Mouse (Mus musculus): ENCODE results near the gene Prickle2. TPM values are rescaled to one million over a fixed set of nuclear protein-coding genes. Genes with fewer than 3 reads are reported as not detected.

Prickle2 gene
- total RNA-seq, 2 experiments from 2014 or later = 3.7 to 4.0 TPM

DNA sequence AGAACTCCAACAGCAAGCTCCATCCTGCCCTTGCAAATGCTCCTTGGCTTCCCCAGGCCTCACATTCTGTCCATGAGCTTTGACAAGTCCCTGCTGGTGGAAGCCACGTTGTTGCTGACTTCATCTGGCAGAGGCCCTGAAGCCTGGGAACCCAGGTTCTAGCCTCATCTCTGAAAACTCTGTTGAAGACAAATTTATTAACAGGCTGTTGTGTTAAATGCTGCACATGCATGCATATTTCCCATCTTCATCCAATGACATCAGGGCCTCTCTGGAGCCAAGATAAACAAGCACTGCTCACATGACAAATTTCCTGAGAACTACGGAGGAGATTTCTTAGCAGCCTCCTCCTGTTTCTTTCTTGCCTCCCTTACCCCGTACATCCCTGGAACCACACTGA is 259.3 kb downstream of the Prickle2 start:
- peak; percentile 75 to 79 for DNase-seq

DNA sequence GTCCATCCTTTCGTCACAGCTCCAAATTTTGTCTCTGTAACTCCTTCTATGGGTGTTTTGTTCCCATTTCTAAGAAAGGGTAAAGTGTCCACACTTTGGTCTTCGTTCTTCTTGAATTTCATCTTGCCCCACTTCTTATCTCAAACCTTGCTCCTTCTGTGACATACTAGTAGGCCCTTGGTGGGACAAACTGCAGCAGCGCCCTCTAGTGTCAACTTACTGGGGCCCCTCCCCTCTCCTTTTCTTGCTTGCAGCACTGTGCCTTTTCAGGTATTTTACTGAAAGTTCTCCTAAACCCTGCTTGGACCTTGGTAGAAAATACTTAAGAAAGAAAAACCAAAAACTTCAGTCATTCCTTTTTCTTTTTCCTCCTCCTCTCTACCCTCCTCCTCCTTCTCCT is 264.8 kb downstream of the Prickle2 start:
- DNase-seq = peak; percentile 42 to 56

DNA sequence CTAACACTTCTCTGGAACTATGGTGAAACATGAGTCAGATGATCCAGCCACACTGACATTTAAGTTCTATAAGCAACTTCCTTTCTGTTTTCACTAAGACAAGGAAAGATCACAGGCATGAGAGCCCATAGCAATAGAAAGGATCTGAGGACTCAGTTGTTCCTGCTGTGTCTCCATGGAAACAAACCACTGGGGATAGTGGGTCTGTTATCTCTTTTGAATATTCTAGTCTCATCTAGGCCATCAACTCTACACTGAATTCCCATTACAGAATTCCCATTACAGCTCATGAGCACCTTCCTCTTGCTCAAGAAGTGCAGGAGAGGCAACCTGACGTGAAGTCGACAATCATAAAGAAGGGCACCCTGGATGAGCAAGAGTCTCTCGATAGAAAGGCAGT is 265.7 kb downstream of the Prickle2 start:
- no peak for DNase-seq

DNA sequence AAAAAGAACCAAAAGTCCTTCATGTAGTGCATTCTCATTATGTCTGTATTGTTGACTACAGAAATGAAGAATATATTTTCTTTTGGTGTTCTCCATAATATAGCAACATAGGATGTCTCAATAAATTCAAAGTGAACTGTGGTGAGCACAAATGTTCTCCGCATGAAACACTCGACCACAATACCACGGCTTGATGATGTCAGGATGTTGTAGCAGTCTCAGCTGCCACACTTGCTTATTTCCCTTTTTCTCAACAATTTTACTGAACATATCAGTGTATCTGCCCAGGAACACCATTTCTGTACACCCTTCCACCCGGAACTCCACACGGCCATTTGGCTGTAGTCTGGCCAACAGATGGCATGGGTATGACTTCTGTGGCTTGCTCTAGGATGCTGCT is 273.8 kb downstream of the Prickle2 start:
- no peak for DNase-seq

DNA sequence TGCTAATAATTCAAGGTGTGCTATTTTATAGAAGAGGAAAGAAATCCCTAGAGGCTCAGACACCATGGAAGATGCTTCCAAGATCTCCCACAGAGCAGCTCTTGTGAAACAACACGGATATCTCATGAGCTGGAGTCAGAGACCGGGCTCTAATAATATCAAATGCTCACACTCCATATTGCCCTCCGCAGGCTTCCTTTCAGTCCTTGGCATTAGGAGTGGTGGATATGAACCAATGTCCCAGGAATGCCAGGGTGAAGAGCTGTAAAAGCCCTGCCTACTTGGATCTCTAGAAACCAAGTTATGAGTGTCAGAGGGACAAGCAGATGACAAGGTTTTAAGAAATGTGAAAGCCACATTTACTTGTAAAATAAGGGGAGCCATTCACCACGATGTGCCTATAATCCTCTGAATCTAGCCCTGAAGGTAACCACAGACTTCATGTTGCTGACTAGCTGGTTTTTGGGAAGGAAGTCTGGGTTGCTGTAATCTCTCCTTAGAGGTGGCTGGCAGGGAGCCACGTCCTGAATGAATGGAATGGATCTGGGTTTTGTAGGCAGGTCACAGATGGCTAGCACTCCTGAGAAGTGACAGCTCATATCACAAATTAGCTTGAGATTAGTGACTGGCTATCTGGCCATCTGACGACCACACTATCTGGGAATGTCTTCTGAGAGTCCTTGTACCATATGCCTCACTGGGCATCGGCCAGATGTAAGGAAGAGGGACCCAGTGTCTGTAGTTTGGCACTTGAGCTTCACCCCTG is 278.4 kb downstream of the Prickle2 start:
- peak in 1 of 2 experiments; percentile 15 for DNase-seq

DNA sequence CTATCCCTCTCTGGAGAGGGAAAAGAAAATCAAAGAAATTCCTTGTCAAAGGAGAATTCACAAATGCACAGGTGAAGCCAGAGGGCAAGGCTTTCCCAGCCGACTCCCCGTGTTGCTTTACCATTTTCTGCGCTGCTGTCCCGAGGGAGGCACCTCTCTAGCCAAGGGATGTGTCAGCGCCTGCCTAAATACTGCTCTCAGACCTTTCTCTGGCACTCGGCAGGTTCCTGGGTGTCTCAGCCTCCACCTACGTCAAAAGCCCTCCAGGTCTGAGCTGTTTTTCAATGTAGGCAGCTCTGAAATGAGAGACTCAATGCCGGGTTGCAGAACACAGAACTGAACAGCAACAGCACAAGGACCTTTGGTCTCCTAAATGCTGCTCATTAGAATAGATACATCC is 280.1 kb downstream of the Prickle2 start:
- DNase-seq = no peak

DNA sequence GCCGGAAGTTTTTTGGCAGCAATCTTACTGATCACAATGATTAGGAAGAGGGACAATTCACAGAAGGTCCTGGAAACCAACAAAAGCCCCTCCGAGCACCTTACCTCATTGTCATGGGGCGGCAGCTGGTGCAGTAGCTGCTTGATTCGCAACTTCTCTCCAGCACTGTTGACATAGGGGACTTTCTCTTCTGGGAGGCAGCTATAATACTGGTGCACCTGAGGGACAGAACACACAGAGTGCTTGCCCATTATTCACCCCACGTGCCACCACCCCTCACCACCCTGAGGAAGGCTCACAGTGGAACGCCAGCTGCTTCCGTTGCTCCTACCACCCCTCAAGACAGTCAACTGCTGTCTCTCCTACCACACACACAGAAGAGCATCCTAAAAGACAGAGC is 280.5 kb downstream of the Prickle2 start:
- DNase-seq = no peak

DNA sequence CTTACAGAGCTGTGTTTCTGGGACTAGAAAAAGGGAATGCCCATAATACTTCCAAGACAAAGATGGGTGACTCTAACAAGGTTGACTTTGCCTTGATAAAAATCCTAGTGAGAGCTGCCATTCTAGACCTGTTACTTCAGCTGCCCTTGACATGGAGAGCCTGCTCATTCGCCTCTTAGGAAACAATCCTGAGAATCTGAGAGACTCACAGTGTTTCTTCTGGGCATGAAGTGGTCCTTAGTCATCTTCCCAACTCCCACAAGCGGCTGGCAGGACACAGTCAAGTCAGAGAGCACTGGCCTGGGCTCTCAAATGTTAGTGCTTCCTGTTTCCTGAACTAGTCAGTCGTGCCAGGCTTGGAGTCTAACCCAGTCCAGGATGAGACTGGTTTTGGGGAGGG is 281.0 kb downstream of the Prickle2 start:
- no peak for DNase-seq

DNA sequence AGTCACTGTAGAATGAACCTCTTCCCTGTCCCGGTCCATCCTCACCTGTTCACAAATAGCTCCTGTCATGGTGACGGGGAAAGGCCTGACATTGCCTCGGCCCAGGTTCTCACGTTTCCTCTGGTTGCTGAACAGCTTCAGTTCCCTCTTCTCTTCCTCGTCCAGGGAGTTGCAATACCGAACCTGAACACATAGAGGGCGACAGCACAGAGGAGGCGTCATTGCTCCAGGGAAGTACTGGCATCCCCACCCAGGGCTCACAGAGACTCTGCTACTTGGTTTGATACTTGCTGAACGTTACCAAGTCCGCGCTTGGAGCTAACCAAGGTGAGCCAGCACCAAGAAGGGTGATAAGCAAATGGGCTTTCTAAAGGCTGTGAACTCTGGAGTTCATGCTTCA is 283.7 kb downstream of the Prickle2 start:
- DNase-seq = peak; percentile 47 to 57

DNA sequence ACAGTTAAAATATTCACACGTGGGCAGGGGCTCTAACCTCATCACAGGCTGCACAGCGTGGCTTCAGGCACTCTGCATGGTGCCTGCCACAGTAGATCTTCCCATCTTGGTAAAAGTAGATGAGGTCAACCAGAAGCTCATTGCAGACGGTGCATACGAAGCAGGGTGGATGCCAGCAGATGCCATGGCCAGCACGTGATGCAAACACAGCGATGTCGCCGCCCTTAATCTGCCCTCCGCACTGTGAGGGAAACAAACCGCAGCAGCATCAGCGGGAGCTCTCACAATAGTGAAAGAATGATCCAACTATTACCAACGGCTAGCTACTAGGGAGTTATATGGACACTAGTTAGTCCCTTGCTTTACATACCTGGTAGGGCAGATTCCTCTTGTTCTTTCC is 285.8 kb downstream of the Prickle2 start:
- DNase-seq = no peak

DNA sequence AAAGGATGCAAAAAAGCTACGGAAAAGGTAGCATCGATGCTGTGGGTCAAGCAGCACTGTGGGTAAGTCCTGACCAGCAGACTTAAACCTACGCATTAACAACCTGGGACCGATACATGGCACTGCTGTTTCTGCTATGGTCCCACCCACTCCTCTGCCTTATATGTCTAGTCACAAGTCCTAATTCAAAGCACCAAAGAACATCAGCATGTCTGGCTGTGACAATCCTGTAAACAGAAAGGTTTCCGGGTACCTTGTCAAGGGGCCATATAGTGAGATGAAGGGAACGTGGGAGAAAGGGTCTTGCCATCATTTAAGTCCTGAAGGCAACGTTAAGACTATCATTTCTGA is 290.6 kb downstream of the Prickle2 start:
- no peak for DNase-seq

DNA sequence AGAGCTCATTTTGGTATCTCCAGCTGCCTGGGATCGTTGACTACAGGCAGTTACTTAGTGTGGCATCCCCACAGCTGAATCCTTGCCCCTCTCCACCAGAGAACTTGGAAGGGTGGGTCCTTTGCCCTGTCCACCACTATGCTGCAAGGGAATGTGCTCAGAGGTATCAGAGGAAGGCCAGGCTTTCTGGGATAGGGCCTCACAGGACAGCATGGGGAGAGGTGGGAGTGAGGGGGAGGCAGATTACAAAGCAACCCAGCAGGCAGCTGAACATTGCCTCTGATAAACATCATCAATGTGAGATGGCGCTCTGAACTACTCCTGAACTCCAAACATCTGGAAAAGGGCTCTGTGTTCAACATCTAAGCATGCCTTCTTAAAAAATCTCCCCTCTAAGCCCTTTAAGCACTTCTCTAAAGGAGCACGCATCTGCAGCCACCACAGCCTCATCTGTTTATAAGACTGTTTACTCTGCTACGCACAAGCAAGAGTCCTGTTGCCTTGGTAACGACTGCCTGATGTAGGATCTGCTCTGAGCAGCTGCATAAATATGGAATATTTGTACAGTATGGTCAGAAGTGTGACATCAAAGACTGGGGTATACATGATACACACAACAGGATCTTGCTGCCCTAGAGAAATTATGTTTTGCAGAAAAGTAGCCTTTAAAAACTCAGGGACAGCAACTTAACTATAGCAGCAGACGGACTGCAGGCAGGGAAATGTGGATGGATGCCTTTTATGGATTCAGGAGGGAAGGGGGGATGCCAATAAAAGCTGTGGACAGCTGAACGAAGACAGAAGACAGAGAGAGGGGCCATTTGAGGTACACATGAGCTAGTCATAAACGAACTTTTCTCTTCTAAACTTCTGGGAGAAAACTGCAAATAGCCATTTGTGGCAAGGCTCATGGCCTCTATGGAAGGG is 291.2 kb downstream of the Prickle2 start:
- DNase-seq = no peak

DNA sequence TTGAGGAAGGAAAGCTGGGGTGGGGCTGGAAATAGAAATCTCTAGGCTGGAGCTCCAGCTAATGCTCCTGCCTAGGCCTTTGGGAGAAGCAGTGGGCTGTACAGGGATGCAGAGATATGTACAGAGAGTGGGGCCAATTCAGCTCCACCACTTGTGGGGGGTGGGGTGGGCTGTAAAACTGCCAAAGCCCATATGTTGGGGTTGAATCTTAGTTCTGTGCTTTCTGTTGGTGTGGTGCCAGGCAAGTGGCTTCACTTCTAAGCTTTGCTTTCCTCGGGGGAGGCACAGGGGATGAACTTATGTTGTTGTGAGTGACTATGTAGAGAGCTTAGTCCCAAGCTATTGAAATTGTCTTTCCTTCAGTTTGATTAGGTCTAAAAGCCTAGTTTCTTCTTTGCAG is 292.0 kb downstream of the Prickle2 start:
- DNase-seq = no peak

DNA sequence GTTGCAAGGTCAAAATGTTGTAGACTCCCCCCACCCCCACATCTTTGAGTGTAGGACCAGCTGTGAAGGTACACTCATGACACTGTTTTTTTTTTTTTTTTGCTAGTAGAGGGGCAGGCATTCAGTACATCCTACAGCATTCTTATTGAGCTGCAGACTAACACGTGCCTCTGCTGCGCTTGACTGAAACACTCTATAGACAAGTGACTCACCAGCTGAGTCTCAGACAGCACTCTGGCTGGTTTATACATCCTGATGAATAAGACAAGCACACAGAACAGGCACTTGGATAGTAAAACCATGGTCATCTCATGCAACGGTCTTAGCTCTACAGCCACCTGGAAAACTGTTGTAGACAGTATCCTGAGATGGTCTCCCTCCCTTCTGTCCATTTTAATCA is 296.2 kb downstream of the Prickle2 start:
- no peak for DNase-seq

DNA sequence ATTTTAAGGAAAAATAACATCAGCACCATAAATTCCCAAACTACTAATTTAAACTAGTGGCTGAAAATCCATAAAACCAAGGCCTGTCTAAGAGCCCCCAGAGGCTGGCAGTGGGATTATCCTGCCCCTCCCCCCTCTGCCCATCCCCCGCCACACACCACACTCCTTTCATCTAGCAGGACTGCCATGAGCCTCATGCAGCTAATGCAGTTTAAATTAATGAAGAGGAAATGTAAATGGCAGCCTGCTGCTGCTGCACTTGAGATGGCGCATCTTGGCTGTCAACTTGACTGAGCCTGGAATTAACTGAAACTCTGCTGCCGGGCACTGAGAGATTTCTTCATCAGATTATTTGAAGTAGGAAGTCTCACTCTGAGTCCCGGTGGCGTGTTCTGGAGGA is 298.7 kb downstream of the Prickle2 start:
- DNase-seq = no peak

DNA sequence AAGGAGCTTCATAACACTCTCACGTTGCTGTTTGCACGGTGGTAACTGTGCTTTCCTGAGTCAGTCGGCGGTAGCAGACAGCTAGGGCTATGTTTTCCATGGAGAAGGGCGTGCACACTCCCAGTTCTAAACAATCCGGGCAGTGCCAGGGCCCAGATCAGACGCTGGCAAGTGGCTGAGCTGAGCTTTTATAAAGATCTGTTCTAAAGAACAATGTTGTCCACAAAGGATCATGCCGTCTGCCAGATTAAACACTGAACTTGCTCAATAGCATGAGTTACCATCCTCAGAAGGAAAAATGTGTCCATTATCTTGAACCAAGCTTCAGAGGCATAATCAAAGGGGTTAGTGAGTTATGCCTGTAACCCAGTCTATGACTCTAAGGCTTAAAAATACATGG is 300.4 kb downstream of the Prickle2 start:
- DNase-seq = no peak

DNA sequence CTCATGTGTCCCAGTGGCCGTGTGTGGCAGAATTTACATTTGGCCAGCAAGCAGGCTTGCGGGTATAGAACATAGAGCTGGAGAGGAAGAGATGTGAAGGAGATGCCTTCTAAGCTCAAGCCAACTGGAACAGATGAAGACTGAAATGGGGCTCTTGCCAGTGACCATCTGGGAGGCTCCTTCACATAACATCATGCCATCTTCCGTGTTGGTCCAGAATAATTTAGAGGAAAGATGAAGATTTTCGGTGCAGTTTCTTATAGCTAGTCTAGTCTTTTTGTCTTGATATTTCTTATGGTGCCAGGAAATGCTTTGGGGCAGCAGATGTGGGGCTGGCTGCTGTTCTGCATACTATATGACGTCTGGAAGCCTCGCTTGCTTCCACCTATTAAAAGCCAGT is 308.1 kb downstream of the Prickle2 start:
- no peak for DNase-seq

DNA sequence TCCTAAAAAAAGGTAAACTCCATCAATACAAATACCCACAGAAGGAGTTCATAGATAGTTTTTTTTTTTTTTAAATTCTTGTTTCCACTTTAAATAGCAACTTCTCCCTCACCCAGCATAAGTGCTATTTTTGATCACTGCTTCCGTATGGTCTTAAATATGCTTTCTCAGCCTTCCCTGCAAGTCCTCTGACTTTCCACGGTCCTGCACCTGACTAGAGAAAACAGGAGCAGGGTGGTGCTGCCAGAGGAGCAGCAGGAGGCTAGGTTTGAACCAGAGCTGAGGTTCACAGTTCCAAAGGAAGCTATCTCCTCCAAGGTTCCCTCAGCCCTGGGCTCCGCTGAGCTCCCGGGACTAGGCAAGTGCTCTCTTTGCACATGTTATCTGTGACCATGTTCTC is 310.4 kb downstream of the Prickle2 start:
- DNase-seq = no peak

DNA sequence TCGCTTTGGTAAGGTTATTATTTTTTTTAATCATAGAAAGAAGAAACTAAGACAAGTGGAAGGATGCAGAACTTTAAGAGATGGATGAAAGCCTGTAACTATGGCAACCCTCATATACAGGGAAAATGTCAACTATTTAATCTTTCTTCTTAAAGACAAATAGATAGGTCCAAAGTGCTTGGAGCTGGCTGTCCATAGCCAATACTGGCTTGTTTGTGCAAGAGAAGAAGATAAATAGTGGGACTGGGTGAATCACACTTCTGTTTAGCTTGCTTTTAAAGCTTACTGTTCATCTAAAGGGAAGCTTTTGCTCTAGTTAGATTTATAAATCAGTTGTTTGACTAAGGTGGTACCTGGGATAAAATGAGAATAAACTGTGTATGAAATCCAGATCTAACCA is 310.8 kb downstream of the Prickle2 start:
- DNase-seq = no peak

DNA sequence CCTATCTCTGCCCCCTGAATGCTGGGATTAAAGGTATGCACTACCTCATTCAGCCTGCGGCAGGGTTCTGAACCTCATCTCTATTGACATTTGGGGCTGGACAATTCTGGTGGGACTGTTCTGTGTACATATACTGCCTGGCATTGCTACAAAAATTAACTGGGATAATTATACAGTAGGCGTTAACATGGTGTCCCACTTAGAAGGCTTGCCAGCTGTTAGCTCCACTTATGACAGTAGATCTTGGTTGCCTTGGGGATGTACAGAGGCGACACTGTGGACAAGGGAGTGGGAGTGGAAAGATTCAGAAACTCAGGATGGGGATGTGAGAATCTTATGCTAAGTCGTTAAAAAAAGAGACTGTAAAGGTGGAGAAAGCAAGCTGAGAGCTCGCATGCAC is 311.3 kb downstream of the Prickle2 start:
- DNase-seq = no peak

DNA sequence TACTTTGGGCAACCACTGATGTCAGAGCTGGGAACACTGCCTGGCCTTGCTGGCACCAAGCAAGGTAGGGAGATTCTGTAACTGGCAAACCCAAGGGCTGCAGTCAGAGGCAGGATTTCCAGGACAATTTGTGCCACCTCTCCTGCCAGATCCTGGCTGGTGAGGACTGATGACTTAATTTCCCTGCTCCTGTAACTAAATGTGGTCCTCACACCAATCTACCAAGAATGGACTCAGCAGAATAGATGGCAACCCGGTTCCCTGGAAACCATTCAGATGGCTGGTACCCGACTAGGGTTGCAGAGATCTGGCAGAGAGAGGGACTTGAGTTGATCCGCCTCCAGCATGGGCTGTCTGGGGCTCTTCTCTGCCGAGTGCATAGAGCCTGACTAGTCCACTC is 315.6 kb downstream of the Prickle2 start:
- DNase-seq = peak; percentile 22 to 34

DNA sequence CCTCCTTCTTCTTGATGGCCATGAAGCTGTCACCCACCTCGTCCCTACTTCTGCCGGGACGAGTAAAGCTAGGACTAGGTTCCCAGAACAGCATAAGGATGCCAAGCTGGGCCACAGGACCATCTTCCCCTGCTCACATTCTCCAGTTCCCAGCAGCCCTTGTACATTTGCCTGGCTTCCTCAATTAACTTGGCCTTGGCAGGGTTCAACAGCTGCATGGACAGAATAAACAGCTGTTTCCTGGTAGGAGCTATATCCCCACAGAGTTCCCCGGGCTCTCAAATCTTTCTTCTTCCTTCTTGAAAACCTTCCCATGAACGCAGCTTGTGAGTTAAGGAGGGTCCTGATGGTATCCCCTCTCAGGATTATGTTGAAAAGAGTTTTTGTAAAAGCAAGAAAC is 317.3 kb downstream of the Prickle2 start:
- DNase-seq = peak in 1 of 2 experiments; percentile 22

DNA sequence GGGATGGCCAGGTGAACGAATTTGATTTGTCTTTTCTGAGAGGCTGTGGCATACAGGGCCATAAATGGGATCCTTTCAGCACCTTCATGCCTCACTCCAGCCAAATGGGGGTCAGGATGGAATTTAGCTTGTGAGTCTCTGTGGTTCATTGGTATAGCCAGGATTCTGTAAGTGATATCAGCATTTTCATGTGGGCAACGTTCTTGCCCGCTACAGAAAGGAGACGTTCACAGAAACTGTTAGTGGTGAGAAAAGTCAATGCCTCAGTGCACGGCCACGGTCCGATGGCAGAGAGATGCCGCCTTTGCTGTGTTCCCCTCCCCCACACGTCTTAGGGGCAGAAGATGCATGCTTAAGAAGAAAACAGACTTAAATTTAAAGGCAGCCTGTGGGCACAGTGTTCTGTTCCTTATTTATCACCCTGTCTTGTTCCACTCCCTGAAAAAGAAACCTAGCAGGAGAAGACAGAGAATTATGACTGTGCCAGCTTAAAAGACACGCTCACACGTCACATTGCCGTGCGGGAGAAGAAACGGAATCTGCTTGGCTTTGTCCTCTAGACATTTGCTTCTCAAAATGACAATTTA is 322.7 kb downstream of the Prickle2 start:
- DNase-seq = no peak
